Mouse (Mus musculus): Measurements from ENCODE around the gene Pde4d.

Pde4d gene

DNA sequence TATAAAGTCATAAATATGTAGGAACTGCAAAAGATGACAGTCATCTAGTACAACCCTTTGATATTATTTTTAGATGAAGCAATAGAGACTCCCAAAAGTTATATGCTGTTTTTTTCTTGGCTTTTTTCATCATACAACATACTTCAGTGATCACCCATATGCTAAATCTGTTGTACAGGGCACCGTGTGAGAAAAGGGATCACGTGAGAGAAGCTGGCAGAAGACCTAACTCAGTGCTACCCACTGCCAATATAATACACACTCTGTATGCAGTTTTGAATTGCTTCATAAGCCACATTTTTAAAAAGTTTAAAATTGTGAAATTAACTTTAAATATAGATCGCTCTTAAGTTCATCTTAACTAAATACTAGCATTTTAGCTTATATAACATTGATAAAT lies 1211.6 kb downstream of the Pde4d start:
- DNase-seq (ENCODE audit: low spot score) = no peak

DNA sequence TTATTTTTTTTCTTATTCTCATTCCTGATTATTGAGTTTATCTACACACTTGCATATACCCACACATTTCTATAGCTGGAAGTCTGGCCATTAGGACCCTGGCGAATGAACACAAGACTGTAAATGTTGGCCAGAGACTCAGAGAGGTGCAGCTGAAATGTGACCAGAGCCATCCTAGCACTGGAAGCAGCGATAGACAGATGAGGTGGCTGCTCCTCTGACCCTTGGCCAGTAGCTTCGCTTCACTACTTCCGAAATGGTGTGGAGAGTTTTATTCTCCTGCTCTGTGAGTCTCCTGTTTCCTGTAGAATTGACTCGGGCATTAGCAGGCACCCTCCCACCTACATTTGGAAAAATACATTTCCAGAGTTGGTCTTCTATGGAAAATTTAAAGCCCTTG lies 1212.4 kb downstream of the Pde4d start:
- DNase-seq (ENCODE audit: low spot score) = no peak

DNA sequence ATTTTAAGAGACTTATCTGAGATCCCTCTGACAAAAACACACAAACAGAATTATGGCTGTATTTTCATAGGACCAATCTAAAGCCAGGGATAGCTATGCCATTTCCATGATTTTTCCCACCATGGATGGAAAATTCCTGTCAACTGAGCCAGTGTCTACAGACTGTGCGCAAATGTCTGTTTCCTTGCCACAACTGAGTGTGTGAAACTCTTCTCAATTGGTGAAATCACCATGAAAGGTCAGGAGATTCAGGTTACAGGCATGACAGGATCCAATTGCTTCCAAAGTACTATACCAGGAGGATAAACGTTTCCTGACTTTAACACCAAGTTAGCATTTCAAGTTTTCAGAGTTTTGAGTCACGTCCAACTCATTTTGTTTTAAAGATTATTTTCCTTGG lies 1213.0 kb downstream of the Pde4d start:
- no peak for DNase-seq (ENCODE audit: low spot score)

DNA sequence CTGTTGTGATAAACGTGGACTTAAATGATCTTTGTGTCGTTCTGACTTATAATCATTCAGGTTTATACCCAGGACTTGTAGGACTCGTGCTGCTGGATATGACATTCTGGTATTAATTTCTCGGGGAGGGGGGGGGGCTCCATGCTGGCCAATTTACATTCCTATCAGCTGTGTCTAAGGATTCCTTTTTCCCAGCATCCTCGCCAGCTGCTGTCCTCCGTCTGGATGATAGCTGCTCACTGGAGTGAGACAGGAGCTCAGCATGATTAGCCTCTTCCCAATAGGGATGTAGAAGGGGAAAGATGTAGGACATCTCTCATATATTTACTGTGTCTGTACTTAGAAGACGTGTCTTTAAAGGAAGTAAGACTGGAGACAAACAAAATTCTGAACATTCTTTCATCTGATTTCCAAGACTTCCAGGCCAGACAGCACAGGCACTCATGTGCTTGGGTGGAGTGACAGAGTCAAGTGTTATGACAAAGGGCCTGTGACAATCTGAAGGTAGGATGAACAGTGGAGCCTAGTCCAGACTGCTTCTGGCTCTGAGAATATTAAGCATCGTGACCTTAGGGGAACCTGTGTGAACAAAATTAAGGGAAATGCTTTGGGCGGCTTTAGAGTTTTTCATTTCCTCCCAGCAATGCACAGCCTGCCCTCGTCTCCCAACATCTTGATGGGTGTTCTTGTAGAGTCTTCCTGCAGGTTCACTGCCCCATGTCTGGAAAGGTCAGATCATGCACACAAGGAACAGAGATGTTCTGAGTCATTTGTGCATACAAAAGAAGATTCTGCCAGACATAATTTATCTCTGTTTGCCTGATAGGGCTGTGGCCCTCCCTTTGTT lies 1215.4 kb downstream of the Pde4d start:
- no peak for DNase-seq (ENCODE audit: low spot score)

DNA sequence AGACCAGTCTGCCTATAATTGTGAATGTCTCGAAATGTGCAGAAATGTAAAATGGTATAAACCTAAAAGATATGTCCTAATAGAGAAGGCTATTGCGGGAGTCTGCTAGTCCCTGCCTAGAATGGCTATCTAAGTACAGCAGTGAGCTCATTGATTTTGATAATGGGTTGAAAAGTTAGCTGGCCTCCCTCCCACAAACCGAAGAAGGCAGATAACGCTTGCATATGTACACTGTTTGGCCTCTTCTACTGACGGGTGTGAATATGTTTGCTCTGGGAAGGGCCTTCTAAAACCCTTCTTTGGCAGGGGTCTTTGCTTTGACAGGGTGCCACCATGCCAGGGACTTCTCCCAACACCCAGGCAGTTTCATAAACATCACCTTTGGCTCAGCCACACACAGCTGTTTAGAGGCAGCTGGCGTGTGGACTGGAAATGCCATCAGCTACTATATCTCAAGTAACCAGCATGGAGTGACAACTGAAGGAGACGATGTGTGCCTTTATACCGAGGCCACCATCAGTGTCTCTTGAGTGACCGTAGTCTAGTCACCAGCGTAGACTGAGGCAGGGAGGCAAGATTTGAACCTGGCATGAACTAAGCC lies 1216.2 kb downstream of the Pde4d start:
- DNase-seq (ENCODE audit: low spot score) = no peak

DNA sequence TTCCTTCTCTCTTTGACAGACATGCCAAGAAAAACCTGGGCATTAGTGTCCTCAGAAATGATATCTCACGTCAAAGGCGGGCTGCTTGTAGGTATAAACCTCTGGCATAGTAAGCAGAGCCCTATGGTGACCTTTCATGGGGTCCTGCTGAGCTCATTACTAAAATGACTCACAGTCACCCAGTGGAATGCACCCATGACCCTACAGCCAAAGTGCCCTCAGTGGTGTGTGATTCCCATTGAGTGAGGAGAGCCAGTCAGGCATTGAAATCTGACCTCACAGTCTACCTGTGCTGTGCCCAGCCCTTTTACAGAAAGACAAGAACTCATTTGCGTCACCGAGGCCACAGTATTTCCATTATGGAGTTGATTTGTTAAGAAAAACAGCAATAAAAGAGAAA lies 1220.2 kb downstream of the Pde4d start:
- no peak for DNase-seq (ENCODE audit: low spot score)

DNA sequence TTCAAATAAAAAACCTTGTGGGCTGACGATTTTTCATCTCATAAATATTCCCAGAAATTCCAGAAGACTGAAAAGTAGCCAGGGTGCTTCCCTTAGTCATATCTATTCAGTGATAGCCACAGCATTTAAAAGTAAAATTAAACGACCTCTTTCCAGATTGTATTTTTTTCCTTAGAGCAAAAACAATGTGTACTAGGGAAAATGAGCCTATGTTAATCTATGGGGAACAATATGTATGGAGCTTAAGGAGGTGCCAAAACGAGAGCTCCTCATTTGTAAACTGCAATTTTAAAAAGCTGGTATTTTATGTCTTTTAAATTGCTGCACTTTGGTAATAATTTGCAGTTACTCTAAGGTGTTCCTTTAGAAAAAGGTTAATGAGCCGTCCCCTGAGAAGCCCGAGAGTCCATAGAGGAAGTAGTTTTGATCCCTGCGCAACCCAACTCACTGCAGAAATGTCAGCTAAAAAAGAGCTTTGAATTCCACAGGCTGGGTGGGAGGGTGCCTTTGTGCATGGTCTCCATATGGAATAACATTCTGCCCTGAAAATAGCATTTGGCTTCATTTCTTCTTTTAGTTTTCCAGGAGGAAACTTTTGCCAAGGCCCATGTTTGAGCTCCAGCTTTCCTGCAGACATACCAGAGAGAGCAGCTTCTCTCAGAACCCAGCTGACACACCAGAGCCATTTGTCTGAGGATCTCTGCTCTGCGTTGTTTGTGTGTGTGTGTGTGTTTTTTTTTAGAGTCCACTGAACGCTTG lies 1222.0 kb downstream of the Pde4d start:
- no peak for DNase-seq (ENCODE audit: low spot score)

DNA sequence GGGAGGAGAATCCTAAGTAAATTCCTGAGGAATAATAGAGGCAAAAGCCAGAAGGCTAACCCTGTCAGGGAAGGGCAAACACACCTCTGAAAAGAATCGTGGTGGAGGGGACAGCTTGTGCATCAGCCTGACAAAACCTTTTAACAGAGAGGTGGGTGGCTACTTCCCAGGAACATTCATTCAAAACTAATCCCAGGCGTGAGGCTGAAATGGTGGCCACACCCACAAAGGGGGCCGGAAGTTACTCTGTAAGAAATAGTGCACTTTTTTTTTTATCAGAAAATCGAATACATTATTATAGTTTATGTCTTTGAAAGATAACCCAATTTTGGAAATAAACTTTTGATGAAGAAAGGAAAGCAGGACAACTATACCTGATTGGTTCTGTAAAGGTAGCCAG lies 1227.3 kb downstream of the Pde4d start:
- no peak for DNase-seq (ENCODE audit: low spot score)

DNA sequence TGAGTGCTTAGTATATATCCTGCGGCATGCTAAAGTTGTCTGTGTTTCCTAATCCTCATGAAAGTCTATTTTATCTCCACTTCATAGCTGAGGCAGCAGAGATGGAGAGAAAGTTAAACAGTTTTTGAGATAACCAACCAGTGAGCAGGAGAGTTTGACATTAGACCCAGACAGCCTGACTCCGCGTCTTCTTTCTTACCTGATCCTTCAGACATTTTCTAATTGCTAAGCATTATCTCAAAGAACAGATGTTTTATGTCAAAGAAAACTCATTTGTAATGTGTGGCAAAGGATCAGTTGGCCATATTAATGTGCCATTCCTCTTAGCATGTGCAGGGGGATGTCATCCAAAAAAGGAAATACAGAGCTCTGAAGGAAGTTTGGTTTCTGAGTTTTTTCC lies 1227.9 kb downstream of the Pde4d start:
- DNase-seq (ENCODE audit: low spot score) = no peak

DNA sequence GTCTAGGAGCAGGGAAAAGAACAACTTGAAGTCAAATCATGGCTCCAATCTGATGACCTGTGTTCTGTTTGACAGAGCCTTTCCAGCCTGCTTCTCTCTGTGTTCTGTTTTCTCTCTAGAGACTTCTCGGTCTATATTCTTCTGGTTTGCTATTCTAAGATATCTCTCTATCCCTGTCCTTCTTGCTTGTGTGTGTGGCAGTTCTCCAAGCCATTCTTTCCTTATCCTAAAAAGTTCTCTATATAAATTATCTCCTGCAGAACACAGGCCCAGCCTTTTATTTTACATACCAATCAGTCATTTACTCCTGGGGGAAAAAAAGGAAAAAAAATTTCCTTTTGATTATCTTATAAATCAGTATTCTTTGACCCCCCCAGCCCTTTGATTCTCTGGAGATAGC lies 1229.2 kb downstream of the Pde4d start:
- DNase-seq (ENCODE audit: low spot score) = no peak

DNA sequence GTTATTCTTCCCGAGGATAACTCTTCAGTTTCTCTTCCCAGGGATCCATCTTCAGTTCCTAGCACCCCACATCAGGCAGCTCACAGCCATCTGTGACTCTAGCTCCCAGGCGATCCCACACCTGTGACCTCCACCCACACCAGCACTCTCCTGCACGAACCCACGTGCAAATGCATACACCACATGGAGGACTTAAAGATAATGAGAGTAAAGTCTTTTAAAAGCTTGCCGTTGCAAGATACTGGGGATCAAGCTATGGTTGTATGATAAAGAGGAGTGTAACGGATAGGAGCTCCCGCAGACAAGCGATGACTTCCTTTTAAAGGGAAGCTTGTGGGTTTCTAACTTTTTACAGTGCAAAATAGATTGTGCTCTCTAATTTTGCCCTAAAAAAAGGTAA lies 1230.5 kb downstream of the Pde4d start:
- no peak for DNase-seq (ENCODE audit: low spot score)

DNA sequence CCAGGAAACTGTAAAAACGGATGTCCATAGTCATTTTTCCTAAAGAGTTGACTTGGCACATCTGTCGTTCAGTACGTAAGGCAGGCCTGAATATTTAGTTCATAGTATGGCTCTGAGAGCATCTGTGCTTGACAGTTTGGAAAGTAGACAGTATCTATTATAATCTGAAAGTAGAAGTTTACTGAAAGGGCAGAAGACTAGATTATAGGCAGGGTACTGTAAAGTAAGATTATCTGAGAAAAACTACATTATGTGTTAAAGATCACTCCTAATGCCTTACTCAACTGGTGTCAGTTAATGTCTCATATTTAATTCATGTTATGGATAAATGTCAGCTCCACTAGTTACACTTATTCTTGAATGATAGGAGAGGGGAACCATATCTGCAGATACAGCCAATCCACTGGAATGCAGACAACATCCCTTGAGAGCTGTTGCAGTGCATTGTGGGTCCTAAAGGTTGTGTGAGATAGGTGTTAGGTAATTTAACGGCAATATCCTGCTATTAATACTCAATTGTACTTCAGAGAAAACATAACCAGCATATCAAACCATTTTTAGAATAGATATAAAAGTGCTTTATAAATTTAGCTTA lies 1232.0 kb downstream of the Pde4d start:
- DNase-seq (ENCODE audit: low spot score) = no peak

DNA sequence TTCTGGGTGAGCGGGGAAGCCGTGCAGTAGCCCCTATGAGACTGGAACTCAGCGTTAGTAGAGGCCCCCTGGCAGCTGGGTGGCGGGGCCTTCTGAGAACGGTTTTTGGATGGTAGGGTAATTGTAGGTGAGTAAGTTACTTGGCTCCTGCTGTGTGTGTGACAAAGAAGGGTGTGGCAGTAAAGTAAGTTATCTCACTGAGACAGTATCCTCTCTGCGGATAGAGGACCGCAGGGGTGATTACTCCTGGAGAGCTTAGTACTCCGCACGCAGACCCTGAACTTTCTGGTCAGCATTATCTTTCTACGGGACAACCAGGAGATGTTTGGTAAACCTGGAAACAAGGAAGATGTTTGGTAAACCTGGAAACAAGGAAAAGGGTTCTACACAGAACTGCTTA lies 1233.3 kb downstream of the Pde4d start:
- DNase-seq (ENCODE audit: low spot score) = no peak

DNA sequence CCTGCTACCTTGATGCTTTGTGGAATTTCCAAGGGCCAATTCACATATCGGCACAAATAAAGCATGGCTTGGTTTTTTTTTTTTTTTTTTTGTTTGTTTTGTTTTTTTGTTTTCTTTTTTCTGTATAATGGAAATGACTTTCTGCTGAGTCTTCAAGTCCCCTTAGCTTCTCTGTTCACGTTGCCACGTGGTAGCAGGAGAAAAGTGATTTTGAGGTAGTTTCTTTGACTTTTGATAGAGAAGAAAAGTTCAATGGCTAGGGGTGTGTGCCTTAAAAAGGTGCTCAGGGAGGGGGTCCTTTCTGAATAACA lies 1235.2 kb downstream of the Pde4d start:
- DNase-seq (ENCODE audit: low spot score) = no peak

DNA sequence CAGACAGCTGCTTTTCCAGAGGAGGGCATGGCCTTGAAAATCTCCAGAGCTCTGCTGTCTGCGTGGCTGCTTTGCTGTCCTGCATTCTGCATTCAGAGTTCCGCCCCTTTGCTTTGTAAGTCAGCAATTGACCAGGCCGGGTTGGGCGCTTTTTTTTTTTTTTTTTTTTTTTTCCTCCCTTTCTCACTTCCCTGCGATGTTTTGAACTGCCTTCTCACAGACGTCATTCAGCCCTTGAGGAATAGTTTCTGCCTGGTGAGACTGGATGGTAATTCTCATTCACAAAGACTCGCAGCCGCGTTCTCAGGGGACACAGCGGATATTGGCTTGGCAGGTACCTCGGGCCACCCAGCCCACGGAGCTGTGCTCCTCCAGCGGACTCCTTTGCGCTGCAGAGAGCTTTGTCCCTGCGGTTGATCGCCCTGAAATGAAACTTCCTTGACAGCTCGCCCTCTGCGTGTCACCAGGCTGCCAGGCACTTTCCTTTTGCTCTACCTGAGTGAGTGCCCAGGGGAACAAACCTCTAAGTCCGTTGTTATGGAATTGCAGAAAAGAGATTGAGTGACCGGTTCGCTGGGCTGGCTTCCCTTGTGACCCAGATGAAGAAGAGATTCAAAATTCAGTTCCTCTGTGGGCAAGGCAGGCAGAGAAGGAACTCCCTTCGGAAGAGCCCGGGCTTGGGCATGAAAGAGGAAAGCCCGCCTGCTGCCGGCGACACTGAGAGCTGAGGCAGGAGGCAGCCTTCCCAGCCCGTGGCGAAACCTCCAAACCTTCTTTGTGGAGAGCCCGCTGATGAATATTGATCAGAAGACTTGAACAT lies 1235.8 kb downstream of the Pde4d start:
- peak; percentile 26 for DNase-seq (ENCODE audit: low spot score)

DNA sequence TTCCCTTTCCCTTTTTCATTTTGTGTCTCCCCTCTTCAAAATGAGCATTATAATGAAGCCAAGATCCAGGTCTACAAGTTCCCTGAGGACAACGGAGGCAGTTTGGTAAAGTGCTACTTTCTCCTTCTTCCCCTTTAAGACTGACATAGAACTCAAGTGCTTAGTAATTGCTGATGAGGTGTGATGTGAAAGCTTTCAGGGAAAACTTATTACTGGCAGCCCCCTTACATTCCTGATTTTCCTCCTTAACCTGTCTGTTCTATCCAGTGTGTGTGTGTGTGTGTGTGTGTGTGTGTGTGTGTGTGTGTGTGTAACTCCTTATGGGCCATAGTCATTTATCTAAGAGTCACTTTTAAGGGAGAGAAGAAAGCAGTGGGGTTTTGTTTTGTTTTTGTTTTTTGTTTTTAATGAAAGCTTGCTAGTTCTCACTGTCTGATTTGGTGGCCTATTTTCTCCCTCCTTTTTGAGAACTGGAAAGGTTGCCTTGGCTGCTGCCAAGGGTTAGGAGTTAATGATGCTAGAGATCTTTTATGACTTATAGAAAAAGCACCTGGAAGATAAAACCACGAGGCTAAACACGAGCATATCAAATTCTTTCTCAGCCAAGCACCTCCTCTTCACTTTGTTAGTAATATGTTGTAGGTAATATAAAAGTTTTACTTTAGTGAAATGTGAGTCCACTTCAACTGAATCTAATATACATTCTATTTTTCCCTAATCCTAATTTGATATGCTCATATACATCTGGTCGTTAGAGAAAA lies 1236.5 kb downstream of the Pde4d start:
- DNase-seq (ENCODE audit: low spot score) = no peak

DNA sequence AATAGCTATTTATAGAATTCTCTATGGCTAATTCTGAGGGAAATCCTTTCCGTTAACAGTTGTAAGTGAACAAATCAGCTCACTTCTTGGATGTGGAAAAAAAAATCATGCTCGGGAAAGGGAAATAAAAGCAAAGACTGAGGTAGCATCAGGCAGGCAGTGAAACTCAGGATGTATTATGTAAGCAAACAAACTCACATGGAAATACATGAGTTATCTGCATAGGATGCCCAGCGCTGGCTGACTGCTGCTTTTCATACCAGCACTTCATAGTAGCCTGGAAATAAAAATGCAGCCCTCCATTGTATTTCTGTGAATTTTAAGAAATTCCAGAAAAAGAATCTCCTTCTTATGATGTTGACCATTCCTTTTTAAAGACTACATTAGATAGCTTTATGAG lies 1237.2 kb downstream of the Pde4d start:
- no peak for DNase-seq (ENCODE audit: low spot score)

DNA sequence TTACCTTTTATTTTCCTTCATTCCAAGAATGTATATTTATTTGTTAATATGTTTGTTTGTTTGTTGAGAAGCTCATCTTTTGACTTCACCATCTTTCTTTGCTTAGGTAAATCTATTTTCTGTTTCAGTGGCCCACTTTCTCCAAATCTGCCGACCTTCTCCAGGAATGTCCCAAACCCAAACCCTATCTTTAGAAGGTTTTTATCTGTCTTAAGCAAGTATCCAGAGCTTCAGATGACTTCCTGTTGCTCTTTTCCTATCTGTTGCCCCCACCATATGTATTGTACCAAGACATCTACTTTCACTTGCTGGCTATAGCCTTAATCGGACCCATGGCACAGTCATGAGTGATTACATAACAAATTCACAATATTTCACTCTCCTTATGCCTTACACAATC lies 1238.4 kb downstream of the Pde4d start:
- no peak for DNase-seq (ENCODE audit: low spot score)

DNA sequence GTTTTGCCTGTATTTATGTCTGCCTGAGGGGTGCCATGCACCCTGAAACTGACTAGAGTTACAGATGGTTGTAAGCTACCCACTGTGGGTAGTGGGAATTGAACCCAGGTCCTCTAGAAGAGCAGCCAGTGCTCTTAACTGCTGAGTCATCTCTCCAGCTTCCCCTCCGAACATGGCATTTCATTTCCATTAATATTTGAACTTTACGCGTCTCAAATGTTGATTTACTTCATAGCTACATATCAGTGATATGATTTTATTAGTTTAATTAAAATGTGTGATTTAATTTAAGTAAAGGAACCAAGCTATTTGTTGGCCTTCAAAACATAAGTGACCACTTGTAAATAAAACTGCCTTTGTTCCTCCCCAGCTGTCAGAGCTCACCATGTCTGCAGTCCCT lies 1239.4 kb downstream of the Pde4d start:
- no peak for DNase-seq (ENCODE audit: low spot score)

DNA sequence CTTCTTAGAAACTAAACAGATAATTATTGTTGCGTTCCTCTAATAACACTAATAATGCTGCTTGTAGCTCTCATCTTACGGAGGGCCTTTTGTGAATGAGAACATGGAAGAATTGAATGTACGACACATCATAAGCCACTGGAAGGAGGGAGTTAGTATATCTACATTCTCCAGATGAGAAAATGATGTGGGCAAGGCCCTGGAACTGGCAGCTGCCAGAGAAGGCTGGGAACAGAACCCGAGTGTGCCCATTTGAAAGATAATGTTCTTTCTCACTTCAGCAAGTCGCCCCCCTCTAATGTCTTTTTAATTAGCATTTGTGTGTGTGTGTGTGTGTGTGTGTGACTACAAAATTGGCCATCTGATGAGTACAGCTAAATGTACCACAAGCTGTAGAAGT lies 1240.8 kb downstream of the Pde4d start:
- no peak for DNase-seq (ENCODE audit: low spot score)

DNA sequence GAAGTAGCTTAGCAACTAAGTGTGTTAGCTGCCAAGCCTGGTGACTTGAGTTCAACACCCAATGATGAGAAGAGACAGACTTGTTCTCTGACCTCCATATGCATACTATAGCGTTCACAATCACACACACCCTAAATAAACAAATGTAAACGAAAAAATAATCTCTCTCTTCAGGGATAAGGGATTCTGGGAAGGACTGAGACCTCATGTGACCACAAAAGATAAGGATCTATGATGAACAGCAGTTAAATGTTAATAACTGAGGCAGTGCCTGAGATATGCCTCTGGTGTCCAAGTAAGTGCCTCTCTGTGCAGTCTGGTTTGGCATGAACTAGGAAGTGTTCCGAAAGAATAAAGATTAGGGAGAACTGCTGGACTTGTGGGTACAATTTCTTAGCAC lies 1243.1 kb downstream of the Pde4d start:
- no peak for DNase-seq (ENCODE audit: low spot score)
